Mouse (Mus musculus): Measurements from ENCODE around the gene Ireb2.
"Not testable (repeated sequence)": the region's sequence is repeated elsewhere in the genome, so short reads cannot be mapped to it uniquely, and the experiment has no call there.

The Ireb2 gene

DNA sequence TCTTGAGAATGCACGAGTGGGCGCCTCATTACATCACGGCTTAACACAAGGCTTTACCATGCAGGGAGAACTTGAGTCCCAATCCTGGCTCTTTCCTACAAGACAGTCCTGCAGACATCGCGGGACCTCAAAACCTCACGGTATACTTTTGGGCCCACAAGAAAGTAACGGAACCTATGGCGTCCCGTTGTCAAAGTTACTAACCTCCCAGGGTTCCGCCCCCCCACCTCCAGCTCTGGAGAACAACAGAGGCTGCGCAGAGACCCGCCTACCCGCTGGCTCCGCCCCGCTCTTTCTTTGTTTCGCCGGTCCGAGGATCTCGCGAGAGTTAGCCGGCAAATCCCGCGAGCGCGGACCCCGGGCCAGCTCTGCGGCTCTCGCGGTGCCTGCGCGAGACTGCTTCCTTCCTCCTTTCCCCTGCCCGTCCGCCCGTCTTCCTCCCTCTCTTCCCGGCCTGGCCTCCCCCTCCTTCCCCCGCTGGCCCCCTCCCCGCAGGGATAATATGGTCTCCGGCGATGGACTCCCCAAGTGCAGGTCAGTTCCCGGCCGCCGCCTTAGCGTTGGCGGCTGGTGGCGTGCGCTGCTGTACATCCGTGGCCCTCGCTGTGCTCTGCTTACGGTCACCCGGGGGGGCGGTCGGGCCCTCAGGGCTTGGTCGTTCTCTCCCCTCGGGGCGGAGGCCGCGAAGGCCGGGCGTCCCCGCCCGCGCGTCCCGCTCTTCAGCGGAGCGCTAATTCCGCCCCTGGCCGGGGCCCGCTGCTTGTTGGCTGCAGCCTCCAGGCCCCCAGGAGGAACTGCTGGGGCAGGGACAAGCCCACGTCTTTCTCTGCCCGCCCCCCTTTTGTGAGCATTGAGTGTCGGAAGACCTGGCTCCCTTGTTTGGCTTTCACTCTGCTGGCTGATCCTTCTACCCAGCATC lies at the start of gene Ireb2:
Gene Ireb2 (plus strand): TSS at position 427 of the 919 bp plus-strand sequence.
- DNase-seq (ENCODE audit: low read depth, low spot score), result peak; percentile 93

- DNase-seq (ENCODE audit: low read depth, low spot score), result no peak
These were observed 46.9 kb upstream of the Ireb2 start for GRCm38 (mm10) chr9:54816508-54817201.

- no peak for DNase-seq (ENCODE audit: low read depth, low spot score)
These were observed 42.0 kb upstream of the Ireb2 start for GRCm38 (mm10) chr9:54821442-54822100.

- no peak for DNase-seq (ENCODE audit: low read depth, low spot score)
These were observed 33.8 kb upstream of the Ireb2 start for GRCm38 (mm10) chr9:54829760-54830159.

DNA sequence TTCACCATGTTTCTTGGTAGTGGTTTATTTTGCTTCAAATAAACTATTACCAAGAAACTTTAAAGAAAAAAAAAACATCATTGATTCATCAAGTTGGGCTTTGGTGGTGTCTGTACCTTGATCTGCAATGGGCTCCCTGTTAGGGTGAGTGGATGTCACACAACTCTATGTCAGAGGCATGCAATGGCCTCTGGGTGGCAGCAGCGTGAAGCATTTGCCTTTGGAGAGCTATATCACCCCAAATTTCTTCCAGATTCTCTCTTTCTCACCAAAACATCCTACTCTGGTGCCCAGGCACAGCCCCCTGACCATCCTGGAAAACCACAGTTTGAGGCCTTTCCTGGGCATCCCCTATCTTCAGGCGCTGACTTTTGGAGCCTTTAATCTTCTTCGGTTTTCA lies 33.0 kb upstream of the Ireb2 start:
- no peak for DNase-seq (ENCODE audit: low read depth, low spot score)

DNA sequence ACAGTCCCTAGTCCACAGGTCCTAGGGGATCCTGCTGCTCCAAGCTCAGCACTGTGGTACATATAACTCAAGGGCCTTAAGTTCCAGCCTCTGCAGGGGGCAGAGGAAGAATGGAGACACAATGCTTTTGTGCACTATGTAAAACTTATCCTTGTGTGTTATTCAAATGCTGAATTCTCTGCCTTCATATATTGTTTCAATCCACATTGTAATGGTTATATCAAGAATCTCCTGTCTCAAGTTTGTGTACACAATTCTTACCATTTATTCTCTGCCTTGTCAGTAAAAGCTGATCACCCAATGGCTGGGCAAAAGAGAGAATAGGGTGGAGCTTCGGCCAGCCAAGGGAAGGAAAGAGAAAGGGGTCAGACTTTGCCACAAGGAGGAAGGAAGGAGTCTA lies 29.8 kb upstream of the Ireb2 start:
- no peak for DNase-seq (ENCODE audit: low read depth, low spot score)

DNA sequence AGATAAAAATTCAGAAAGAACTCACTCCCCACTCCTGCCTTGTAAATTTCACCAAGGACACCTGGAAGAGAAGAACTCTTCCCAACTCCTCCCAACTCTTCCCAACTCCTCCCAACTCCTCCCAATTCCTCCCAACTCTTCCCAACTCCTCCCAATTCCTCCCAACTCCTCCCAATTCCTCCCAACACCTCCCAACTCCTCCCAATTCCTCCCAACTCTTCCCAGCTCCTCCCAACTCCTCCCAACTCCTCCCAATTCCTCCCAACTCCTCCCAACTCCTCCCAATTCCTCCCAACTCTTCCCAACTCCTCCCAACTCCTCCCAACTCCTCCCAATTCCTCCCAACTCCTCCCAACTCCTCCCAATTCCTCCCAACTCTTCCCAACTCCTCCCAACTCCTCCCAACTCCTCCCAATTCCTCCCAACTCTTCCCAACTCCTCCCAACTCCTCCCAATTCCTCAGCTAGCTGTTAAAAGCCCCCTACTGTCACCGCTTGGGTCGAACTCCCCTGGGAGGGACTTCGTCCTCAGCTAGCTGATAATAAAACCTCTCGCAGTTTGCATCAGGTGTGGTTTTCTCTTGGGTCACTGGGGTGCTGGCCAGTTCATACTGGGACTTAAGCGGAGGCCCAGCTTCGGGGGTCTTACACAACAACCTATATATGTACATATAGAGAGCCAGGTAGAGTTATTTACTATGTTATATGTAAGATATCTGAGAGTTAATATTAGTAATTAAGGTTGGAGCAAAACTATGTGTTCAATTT lies 27.5 kb upstream of the Ireb2 start:
- not testable (repeated sequence) for DNase-seq (ENCODE audit: low read depth, low spot score)

- no peak for DNase-seq (ENCODE audit: low read depth, low spot score)
These were observed 25.8 kb upstream of the Ireb2 start for GRCm38 (mm10) chr9:54837835-54838234.

DNA sequence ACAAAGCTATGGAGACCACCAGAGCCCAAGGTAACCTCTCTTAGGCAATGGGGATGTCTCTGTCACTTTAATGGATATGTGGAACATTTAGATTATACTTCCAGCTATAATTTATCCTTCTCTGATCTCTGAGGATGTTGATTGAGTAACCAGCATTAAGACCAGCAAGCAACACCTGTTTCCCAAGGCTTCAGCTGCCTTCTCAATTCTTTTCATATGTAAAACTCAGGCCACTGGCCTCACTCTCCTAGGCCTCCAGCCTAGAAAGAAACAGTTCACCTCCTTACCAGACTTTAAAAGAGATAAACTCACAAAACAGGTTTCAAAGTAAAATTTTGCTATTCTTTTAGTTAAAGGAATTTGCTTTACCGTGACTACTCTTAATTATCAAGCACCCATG lies 23.4 kb upstream of the Ireb2 start:
- no peak for DNase-seq (ENCODE audit: low read depth, low spot score)

DNA sequence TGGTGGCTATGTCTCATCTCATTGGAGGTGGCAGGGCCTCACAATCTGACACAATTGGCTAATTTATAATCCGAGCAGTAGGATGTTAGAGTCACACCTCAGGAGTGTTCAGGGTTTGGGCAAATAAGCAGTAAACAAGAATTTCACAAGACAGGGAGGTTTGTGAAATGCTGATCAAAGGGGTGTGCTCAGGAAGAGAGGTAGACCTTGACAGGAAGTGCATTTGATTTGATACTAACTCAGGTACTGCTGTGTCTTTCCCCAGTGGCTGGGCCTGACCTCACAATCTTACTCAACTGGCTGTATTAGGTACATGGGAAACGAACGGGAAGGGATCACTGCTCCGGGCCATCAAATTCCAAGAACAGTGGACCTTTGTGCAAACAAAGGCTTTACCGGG lies 21.3 kb upstream of the Ireb2 start:
- DNase-seq (ENCODE audit: low read depth, low spot score), result no peak

- DNase-seq (ENCODE audit: low read depth, low spot score), result no peak
These were observed 19.7 kb upstream of the Ireb2 start for GRCm38 (mm10) chr9:54843887-54844286.

GRCm38 (mm10) chr9:54844556-54845176 lies 18.9 kb upstream of the Ireb2 start:
- DNase-seq (ENCODE audit: low read depth, low spot score), result no peak

- no peak for DNase-seq (ENCODE audit: low read depth, low spot score)
These were observed 15.4 kb upstream of the Ireb2 start for GRCm38 (mm10) chr9:54848203-54848602.

- not testable (repeated sequence) for DNase-seq (ENCODE audit: low read depth, low spot score)
These were observed 10.6 kb upstream of the Ireb2 start for GRCm38 (mm10) chr9:54853036-54853435.

GRCm38 (mm10) chr9:54853619-54854018 lies 10.0 kb upstream of the Ireb2 start:
- no peak for DNase-seq (ENCODE audit: low read depth, low spot score)

- no peak for DNase-seq (ENCODE audit: low read depth, low spot score)
These were observed 8.0 kb upstream of the Ireb2 start for GRCm38 (mm10) chr9:54855638-54856037.

- no peak for DNase-seq (ENCODE audit: low read depth, low spot score)
These were observed 7.5 kb upstream of the Ireb2 start for GRCm38 (mm10) chr9:54856121-54856520.

DNA sequence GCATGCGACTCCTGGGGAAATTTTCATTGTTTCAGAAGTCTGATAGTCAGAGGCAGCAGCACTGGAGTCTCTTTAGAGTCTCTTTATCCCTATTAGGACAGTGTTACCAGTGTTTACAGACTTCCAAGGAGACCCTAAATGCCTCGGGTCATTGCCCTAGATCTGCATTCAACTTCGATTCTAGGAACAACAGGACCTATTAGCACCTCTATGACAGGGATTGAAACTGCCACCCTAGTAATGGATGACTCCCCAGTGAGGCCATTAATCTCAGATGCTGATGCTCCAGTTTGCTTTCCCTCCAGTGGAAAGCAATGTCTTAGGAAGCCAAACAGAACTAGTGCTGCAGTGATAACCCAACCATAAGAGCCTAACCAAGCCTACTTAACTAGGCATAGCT lies 6.1 kb upstream of the Ireb2 start:
- DNase-seq (ENCODE audit: low read depth, low spot score), result no peak

DNA sequence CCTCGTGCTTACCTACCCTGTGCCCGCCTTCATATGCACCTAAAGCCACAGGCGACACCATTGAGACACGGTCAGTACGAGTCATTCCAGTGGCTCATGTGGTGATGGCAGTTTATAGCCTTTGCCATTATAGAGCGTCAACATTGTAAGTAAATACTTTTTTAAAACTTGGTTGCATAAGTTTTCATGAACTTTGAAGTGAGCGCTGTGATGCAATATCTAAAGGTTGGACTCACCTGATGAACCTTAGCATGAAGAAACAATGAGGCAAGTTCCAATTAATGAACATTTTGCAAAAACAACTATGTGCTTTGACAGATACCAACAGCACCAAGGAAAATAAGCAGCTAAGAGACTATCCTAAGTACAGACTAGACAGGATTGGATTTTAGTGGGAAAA lies 3.1 kb upstream of the Ireb2 start:
- no peak for DNase-seq (ENCODE audit: low read depth, low spot score)

GRCm38 (mm10) chr9:54878759-54879158 lies 15.2 kb downstream of the Ireb2 start:
- no peak for DNase-seq (ENCODE audit: low read depth, low spot score)

DNA sequence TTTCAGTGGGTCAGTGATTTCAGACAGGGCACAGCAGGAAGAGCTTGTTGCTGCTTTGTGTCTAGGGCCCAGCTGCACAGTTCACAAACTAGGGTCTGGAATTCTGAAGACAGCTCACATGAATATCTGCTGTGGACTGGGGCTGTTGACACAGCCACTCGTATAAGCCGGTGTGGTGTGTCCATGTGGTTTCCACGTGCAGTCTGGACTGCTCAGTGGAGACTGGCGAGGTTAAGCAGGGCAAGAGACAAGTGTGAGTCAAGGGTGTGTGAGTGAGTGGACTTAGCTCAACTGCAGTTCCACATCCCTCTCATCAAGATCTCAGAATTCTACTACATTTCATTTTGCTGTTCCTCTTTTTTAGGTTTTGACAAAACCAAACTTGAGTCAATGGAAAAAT lies 28.5 kb downstream of the Ireb2 start:
- no peak for DNase-seq (ENCODE audit: low read depth, low spot score)
